Mouse (Mus musculus): ENCODE measurements at regions not wholly inside any gene's neighbourhood (a gene's known extent, or its start where the extent isn't known, plus 50 kb on each side); places are given as distances from the start of the nearest gene placed in this dataset.

DNA sequence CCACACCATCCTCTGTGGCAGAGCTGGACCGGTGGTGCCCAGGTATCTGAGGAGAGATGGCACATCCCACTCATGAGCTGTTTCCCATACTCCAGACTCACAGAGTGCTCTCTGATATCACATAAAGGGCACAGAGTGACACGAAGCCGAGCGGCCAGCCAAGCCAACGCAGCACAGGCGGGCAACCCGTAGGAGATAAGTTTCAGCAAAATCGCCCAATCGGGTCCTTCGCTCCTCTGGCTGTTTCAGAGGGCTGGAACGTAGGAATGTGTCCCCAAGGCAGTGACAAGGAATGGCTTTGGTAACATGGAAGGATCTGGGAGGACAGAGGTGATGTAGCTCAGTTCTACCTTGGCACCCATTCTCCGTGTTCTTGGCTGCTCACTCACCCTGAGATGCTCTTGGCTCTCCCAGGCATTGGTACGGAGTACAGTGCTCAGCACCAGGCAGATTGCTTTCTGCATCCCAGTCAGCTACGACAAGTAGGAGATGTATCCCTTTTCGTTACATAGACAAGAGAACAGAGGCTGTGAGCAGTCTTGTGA lies 56.4 kb upstream of the Ppara start:
- peak overlapping the region; percentile 81 for H3K4me3 ChIP-seq (ENCODE audit: insufficient read depth, low read length)
- H3K27ac ChIP-seq (ENCODE audit: insufficient read depth, low read length): peak overlapping the region; percentile 97
- peaks cover 23% of the 10 kb centered on the region for H3K4me1 ChIP-seq (ENCODE audit: control insufficient read depth, insufficient read depth, low read length)
- TF ChIP-seq POLR2A (IDR thresholded peaks at IDR 0.05; ENCODE audit: extremely low read depth, insufficient read depth, low read length) (0 out of 2 replicates have a peak, but pooled peaks have one; percentile 30), CTCF (IDR thresholded peaks at IDR 0.05; ENCODE audit: extremely low read depth, insufficient read depth, low read length) (no peak)

GRCm38 (mm10) chr15:85678981-85679708 lies 55.6 kb upstream of the Ppara start:
- Histone ChIP-seq H3K4me3 (ENCODE audit: insufficient read depth, low read length) (peak overlapping the region; percentile 81), H3K4me1 (ENCODE audit: control insufficient read depth, insufficient read depth, low read length) (peaks cover 26% of the 10 kb centered on the region), H3K27ac (ENCODE audit: insufficient read depth, low read length) (peak overlapping the region; percentile 98)
- TF ChIP-seq POLR2A (IDR thresholded peaks at IDR 0.05; ENCODE audit: extremely low read depth, insufficient read depth, low read length) (peak; percentile 27; the same call in 1 of the 2 replicates), CTCF (IDR thresholded peaks at IDR 0.05; ENCODE audit: extremely low read depth, insufficient read depth, low read length) (no peak)

- peaks cover 28% of the 10 kb centered on the region for H3K4me1 ChIP-seq (ENCODE audit: control insufficient read depth, insufficient read depth, low read length)
- H3K4me3 ChIP-seq (ENCODE audit: insufficient read depth, low read length): peak overlapping the region; percentile 81
- H3K27ac ChIP-seq (ENCODE audit: insufficient read depth, low read length): peak overlapping the region; percentile 98
- TF ChIP-seq POLR2A (IDR thresholded peaks at IDR 0.05; ENCODE audit: extremely low read depth, insufficient read depth, low read length) (0 out of 2 replicates have a peak, but pooled peaks have one; percentile 24), CTCF (IDR thresholded peaks at IDR 0.05; ENCODE audit: extremely low read depth, insufficient read depth, low read length) (no peak)
Observed at GRCm38 (mm10) chr15:85679864-85680428, 54.8 kb upstream of the Ppara start.

DNA sequence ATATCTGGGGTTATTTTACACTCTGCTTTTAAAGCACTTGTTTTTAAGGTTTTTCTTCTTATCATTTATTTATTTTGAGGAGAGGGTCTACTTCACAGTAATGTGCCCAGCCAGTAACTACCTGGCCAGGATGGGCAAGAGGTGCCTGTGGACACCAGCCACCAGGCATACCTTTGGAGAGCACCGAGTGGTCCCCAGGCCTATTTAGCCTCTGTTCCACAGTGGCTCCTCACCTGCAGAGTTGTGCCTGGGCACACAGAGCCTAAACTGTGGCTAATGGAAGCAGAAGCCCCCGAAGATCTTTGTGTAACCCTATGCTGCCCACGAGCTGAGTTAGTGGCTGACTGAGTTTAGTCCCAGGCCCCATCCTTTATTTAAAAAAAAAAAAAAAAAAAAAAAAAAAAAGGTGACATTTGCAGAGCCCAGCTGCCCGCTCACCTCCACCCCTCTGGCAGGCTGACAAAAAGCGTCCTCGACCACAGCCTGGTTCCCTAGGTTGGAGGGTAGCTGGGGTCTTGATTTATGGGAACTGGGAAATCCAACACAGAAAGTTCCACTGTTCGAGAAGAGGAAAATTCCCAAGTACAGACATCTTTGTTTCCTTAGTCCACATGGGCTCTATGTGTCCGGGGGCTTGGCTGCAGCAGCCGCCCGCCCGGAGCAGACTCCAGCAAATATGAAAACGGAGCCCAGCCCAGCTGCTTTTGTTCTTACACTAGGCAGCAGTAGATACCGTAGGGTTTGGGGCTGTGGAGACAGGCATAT lies 54.1 kb upstream of the Ppara start:
- H3K4me1 ChIP-seq (ENCODE audit: control insufficient read depth, insufficient read depth, low read length): peaks cover 32% of the 10 kb centered on the region
- TF ChIP-seq POLR2A (IDR thresholded peaks at IDR 0.05; ENCODE audit: extremely low read depth, insufficient read depth, low read length): no peak
- TF ChIP-seq CTCF (IDR thresholded peaks at IDR 0.05; ENCODE audit: extremely low read depth, insufficient read depth, low read length): no peak
- peak overlapping the region; percentile 81 for H3K4me3 ChIP-seq (ENCODE audit: insufficient read depth, low read length)
- H3K27ac ChIP-seq (ENCODE audit: insufficient read depth, low read length): peak overlapping the region; percentile 82

DNA sequence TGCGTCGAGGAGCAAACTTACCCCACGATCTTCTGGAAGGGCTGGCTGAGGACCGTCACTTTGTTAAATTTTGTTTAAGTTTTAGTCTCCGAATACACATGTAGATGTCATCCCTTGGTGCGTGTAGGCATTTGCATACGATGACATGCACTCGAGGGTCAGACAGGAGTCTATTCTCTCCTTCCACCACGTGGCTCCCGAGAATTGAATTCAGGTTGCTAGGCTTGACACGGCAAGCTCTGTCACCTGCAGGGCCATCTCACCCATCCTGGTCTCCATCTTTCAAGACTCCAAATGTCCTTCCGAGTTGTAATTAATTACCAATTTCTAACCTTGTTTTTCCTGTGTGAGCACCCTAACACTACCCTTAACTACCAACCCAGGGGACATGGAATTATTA lies 52.7 kb upstream of the Ppara start:
- no peak for TF ChIP-seq POLR2A (IDR thresholded peaks at IDR 0.05; ENCODE audit: extremely low read depth, insufficient read depth, low read length)
- Histone ChIP-seq H3K27ac (ENCODE audit: insufficient read depth, low read length) (0 out of 2 replicates have a peak overlapping the region, but pooled peaks have one; percentile 1), H3K4me1 (ENCODE audit: control insufficient read depth, insufficient read depth, low read length) (peaks cover 32% of the 10 kb centered on the region)

DNA sequence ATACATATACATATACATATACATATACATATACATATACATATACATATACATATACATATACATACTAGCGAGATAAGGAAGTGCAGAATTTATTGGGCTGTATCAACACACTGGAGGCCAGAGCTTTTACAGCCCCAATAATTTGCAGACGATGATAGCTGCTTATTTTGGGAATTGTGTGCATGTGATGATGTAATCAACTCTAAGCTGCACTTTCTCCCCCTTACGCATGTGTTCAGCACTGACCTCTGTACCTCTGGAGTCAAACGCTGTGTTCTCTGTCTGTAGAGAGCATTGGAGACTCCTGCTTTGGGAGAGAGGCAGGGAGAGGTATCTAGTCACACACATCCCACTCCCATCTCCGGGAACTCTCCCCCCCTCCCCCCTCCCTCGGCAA lies 52.0 kb upstream of the Ppara start:
- TF ChIP-seq POLR2A (IDR thresholded peaks at IDR 0.05; ENCODE audit: extremely low read depth, insufficient read depth, low read length): no peak
- no peak for TF ChIP-seq CTCF (IDR thresholded peaks at IDR 0.05; ENCODE audit: extremely low read depth, insufficient read depth, low read length)
- peaks cover 31% of the 10 kb centered on the region for H3K4me1 ChIP-seq (ENCODE audit: control insufficient read depth, insufficient read depth, low read length)
- H3K27ac ChIP-seq (ENCODE audit: insufficient read depth, low read length): no peak overlapping the region
- no peak overlapping the region for H3K4me3 ChIP-seq (ENCODE audit: insufficient read depth, low read length)

More for the DNA sequence above, 52.7 kb upstream of the Ppara start:
- peak overlapping the region; percentile 21 for H3K4me3 ChIP-seq (ENCODE audit: insufficient read depth, low read length)

DNA sequence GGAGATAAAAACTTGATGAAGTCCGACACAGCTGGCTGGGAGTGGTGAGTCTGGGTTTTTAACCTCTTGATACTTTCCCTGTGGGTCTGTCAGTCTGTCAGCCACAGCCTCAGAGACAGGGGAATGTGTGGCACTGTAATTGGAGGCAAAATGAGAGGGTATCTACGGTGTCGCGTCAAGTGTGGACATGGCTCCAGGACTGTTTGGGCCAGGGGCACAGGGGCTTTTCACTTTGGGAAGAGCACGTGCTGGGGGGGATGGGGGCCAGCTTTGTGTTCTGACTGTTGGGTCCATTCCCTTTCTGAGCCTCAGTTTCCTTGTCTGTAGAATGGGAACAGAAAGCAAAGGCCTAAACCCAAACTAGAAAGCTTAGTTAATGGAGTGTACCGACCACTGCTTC lies 51.5 kb upstream of the Ppara start:
- H3K4me1 ChIP-seq (ENCODE audit: control insufficient read depth, insufficient read depth, low read length): peaks cover 30% of the 10 kb centered on the region
- no peak overlapping the region for H3K27ac ChIP-seq (ENCODE audit: insufficient read depth, low read length)
- H3K4me3 ChIP-seq (ENCODE audit: insufficient read depth, low read length): no peak overlapping the region

DNA sequence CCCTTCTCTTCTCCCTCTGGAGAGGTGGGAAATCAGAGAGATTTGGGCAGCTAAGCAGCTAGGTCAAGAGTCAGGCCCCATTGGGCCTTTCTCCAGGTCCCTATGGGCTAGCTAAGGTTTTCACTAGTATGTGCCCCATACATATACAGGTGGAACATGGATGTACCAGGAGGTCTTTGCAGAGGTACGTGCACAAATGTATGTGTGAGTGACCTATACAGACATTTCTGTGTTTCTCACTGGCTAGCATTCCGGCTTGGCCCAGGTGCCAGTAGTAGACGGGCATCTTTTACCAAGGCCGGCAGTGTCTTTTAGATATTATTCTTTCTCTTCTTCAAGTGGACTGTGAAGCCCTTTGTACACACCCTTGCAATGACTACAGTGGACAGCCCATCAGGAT lies 51.1 kb upstream of the Ppara start:
- no peak for TF ChIP-seq POLR2A (IDR thresholded peaks at IDR 0.05; ENCODE audit: extremely low read depth, insufficient read depth, low read length)
- TF ChIP-seq CTCF (IDR thresholded peaks at IDR 0.05; ENCODE audit: extremely low read depth, insufficient read depth, low read length): no peak
- 0 out of 2 replicates have a peak overlapping the region, but pooled peaks have one; percentile 77 for H3K27ac ChIP-seq (ENCODE audit: insufficient read depth, low read length)
- peaks cover 30% of the 10 kb centered on the region for H3K4me1 ChIP-seq (ENCODE audit: control insufficient read depth, insufficient read depth, low read length)
- no peak overlapping the region for H3K4me3 ChIP-seq (ENCODE audit: insufficient read depth, low read length)

More for the DNA sequence above, 51.5 kb upstream of the Ppara start:
- TF ChIP-seq CTCF (IDR thresholded peaks at IDR 0.05; ENCODE audit: extremely low read depth, insufficient read depth, low read length): no peak
- no peak for TF ChIP-seq POLR2A (IDR thresholded peaks at IDR 0.05; ENCODE audit: extremely low read depth, insufficient read depth, low read length)

DNA sequence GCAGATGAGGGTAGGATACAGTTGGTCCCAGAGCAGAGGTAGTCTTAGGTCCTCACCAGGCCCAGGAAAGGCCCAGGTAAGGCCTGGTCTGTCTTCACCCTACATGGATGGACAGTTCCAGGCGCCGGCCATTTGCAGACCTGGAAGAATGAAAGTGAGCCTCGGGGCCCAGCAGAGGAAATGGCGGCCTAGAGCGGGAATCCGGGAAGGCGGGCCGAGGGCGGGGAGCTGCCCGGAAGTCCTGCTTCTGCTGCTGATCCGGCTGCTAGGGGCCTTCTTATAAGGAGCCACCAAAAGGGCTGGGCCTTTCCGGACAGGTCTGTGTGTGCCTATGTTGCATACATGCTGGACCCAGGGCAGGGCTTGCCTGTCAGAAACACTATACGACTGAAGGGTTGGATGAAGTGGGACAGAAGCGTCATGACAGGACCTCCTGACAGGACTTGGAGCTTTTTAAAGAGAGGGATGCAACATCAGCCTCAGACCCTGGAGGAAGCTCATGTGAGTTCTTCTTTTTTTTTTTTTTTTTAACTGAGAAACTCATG lies 50.5 kb upstream of the Ppara start:
- peak overlapping the region; percentile 77; the same call in 1 of the 2 replicates for H3K27ac ChIP-seq (ENCODE audit: insufficient read depth, low read length)
- H3K4me1 ChIP-seq (ENCODE audit: control insufficient read depth, insufficient read depth, low read length): peaks cover 32% of the 10 kb centered on the region
- TF ChIP-seq CTCF (IDR thresholded peaks at IDR 0.05; ENCODE audit: extremely low read depth, insufficient read depth, low read length) (no peak), POLR2A (IDR thresholded peaks at IDR 0.05; ENCODE audit: extremely low read depth, insufficient read depth, low read length) (no peak)
- no peak overlapping the region for H3K4me3 ChIP-seq (ENCODE audit: insufficient read depth, low read length)
